Mouse (Mus musculus) C3H10T1/2 (cell line): ENCODE measurements around the gene Chst5. TPM values are rescaled to one million over a fixed set of nuclear protein-coding genes. Genes with fewer than 3 reads are reported as not detected.

Source experiments
- polyA plus RNA-seq, 2 experiments: library from polyadenylated mRNA; unstranded; fragments of >200 nt; fragmentation: generic; extraction: Trizol; gene quantifications; one replicate each; pipeline ENCODE4 v1.2.1; 2012; ENCODE audit warnings: missing spikeins in 2 of 2

The Chst5 gene
- not detected for polyA plus RNA-seq

DNA sequence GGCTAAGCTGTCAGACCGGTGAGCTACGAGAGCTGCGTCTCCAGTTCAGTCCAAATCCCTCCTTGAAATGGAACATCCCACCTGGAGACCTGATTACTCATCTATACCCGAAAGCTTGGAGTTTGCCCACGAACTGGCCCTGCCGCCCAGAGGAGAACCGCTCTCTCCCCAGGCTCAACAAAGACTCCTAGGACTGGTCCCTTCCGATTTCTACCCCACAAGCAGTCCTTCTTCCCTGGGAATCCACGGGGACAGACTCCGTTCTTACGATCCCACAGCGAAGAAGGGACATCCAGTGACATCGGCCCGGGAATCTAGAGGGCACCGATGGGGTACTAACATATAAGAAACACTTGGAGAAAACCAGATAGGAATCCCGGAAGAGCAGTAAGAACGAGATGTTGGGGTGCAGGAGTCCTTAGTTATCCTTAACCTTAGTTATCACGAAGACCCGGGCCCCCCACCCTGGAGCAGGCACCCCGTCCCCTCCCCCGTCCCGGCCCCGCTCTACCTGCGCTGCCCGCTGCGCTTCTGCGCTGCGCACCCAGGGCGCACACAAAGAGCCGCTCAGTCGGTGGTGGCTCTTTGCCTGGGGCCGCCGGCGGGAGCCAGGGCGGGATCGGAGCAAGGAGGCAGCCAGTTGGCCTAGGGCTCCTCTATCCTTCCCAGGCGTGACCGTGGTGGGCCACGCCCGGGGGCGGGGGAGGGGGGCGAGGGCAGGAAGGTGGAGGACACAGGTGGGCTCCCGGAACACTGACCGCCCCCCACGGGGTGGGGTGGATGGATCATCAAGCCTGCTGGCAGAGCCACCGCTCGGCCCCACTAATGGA, at the start of gene Chst5:
TSS of gene Chst5 (minus strand) at position 827 of the 830 bp plus-strand sequence.

DNA sequence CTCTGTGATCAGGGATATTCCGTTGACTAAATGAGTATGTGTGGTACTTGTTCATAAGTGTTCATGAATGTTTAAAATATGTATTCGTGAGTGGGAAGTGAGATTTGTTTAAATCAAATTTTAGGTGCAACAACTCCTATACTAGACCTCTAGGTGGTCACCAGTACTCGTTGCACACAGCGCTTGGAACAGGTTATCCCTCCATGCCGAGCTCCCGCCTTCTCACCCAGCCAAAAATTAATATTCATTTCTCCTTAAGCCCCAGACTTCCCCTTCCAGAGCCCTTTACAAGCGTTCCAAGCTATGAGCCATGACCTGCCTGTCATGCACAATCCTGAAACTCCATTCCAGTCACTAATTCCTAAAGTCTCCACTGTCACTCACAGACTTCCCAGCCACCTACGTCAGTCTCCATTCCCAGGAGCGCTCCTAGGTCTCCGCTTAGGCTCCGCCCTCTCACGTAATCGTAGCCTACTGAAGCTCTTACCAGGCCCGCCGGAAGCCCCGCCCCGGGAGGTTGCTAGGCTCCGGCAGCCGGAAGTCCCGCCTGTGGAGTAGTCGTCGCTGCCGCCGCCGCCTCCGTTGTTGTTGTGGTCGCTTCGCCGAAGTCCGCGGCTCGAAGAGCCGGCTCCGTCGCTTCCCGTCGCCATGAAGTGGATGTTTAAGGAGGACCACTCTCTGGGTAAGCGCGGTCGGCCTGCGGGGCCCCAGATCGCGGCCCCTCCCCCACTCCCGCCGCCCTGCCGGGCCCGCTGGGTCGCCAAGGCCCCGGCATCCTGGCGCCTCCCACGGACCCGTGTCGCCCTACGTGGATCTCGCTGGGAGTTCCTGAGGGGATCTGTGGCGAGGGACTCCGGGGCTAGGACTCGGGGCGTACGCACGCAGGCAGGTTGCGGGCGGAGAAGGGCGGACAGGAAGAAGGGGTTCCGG, 30.2 kb upstream of the Chst5 start, which contains the start of gene Gabarapl2:
TSS of gene Gabarapl2 (plus strand) at position 533 of the 930 bp plus-strand sequence.

DNA sequence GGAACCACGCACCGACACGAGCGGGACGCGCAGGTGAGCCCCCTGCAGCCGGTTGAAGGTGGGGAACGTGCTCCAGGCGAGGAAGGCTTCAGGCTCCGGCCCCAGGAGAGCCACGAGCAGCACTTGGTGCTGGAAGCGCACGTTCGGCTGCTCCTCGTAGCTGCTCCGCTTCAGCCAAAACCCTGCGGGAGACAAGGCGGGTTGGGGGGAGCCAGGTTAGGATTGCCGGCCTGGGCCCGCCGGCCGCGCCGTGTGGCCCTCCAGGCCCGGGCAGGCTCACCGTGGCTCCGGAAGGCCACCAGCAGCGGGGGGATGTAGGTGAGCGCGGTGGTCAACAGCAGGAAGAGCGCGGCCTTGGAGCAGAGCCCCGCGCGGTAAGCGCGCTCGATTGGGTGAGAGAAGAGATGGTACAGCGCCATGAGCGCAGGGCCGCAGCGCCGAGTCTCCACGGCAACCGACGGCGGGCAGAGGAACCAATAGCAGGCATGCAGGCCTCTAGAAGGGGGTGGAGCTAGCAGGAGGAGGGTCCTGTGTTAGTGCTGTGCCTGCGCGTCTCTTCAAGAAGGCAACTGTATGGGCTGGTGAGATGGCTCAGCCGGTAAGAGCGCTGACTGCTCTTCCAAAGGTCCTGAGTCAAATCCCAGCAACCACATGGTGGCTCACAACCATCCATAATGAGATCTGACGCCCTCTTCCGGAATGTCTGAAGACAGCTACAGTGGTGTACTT, 23.3 kb upstream of the Chst5 start, which contains the start of gene Tmem231:
TSS of gene Tmem231 (minus strand) at position 534 of the 729 bp plus-strand sequence.

DNA sequence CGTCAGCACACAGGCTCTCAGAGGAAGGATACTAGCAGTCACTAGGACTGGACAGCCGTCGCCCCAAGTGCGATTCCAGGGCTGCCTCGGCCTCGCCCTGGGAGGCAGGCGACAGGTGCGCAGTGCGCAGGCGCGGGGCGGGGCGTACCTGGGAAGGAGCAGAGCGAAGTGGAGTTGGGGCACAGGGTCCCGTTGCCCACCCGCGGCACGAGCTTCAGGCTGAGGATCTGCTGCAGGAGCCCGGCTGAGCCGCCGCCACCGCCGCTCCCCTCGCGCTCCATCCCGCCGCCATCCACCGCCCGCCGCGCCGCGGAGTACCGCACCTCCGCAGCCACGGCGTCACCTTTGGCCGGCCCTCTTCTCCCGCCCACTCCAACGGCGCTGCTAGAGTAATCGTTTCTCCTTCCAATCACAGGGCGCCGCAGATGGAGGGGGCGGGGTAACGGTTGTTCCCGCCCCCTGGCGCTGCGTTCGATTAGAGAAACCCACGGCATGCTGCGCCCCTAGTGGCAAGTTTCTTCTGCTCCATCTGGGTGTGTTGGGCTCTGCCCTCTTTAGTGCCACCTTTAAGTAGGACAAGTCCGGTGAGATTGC, 33.8 kb downstream of the Chst5 start, which contains the start of gene Tmem170:
TSS of gene Tmem170 (minus strand) at position 396 of the 594 bp plus-strand sequence.

DNA sequence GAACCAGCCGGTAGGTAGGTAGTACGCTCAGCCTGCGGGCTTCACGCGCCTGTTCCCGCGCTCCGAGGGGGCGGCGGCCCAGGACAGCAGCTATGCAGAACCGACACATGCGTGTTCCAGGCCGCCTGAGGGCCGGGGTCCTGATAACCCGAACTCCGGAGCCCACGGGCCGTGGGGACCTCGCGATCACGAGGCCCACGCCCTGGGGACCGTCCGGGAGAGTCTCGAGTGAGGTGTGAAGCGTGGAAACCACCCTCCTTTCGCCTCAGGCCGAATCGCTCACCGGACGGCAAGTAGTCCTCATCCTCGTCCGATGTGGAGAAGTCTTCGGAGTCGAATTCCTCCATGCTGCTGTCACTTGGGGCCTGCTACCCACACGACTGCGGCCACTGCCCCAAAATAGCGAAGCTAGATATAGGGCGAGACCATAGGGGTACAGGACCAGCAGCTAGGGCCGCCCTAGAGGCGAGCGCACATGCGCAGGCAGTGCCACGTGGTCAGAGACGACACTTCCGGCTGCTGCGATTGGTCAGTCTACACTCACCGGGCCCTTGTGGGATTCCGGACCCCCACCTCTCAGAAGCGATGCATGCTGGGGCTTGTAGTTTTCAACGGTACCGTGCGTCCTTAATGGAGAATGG, 56.3 kb downstream of the Chst5 start, which contains the start of gene Cfdp1:
TSS of gene Cfdp1 (minus strand) at position 431 of the 641 bp plus-strand sequence.

Other genes with a start within 250 kb of the Chst5 start
- under 1 TPM in 1 of 2 experiments, not detected in 1; 0.07 TPM for gene Ctrb1, start 219.4 kb downstream of the Chst5 start, polyA plus RNA-seq
- 10 to 100 TPM; 41.6 to 58.1 TPM for gene Bcar1, start 166.6 kb downstream of the Chst5 start, polyA plus RNA-seq
- gene Cfdp1, start 56.2 kb downstream of the Chst5 start, polyA plus RNA-seq = 10 to 100 TPM in 1 of 2 experiments, 1 to 10 TPM in 1; 8.8 to 68.7 TPM
- gene Tmem170, start 33.7 kb downstream of the Chst5 start, polyA plus RNA-seq = 1 to 10 TPM in 1 of 2 experiments, under 1 TPM in 1; 0.23 to 1.2 TPM
- gene Tmem231, start 23.4 kb upstream of the Chst5 start, polyA plus RNA-seq = 10 to 100 TPM in 1 of 2 experiments, 1 to 10 TPM in 1; 2.0 to 17.6 TPM
- 10 to 100 TPM; 31.3 to 71.4 TPM for gene Gabarapl2, start 30.3 kb upstream of the Chst5 start, polyA plus RNA-seq
- gene Adat1, start 81.9 kb upstream of the Chst5 start, polyA plus RNA-seq = 1 to 10 TPM; 1.5 to 3.0 TPM
- gene Kars, start 100.9 kb upstream of the Chst5 start, polyA plus RNA-seq = 100 to 1,000 TPM; 141 to 170 TPM
- 1 to 10 TPM; 1.1 to 8.4 TPM for gene Terf2ip, start 101.0 kb upstream of the Chst5 start, polyA plus RNA-seq
- gene Gm6793, start 104.6 kb upstream of the Chst5 start, polyA plus RNA-seq = under 1 TPM; 0.02 to 0.31 TPM